Mouse (Mus musculus) embryo, embryonic 10 days (tissue): ENCODE results near the gene Pip5kl1.
A peak's percentile ranks its signal among the peaks of the same experiment; 100 is the strongest.

Experiments used
- DNase-seq: peaks from one replicate; pipeline ENCODE4 v3.0.0-alpha.2; 2015; ENCODE audit warnings: low spot score

Pip5kl1 gene

DNA sequence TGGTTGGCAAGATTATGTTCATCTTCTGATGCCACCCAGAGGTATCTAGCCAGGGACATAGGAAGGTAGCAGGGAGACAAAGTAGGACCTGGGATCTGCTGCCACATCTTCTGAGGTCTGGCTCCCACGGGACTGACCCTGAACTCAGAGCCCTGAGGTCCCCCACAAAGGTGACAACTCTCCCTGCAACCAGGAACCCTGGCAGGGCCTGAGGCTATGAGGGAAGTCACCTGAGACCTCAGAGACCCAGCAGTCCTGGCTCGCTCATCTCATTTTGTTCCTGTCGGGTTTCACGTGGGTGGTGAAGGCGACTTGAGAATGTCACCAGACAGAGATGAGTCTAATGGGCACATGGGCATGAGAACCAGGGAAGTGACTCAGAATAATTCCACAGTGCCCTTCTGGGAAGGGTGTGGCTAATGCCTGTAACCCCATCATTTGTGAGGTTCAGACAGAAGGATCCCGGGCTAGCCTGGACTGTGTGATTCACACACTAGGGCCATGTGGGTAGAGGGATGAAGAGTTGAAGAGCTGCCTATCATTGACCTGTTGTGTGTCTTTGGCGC is 10.6 kb downstream of the Pip5kl1 start:
- DNase-seq = no peak

DNA sequence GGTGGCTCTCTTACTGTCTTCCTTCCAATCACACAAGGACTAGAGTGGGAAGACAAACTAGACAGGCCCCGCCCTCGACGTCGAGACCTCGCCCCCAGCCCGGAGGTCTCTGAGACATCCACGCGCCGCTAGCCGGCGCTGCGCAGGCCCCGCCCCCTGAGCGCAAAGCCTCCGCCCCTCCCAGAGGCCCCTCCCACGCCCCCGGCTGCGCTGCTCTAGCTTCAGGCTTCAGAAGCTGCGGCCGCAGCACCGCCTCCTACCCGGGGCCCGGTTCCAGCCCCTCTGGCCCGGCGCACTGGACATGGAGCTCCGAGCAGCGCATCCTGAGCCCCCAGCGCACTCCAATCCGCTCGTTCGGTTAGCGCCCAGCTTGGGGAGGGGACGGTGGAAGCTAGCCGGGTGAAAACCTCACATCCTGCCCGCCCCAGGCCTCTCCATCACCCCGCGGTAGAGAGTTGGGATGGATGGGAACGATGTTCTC is 12.3 kb downstream of the Pip5kl1 start, which contains the start of gene St6galnac4:
TSS of gene St6galnac4 (plus strand) at position 225 of the 481 bp plus-strand sequence.
- DNase-seq = peak; percentile 92

DNA sequence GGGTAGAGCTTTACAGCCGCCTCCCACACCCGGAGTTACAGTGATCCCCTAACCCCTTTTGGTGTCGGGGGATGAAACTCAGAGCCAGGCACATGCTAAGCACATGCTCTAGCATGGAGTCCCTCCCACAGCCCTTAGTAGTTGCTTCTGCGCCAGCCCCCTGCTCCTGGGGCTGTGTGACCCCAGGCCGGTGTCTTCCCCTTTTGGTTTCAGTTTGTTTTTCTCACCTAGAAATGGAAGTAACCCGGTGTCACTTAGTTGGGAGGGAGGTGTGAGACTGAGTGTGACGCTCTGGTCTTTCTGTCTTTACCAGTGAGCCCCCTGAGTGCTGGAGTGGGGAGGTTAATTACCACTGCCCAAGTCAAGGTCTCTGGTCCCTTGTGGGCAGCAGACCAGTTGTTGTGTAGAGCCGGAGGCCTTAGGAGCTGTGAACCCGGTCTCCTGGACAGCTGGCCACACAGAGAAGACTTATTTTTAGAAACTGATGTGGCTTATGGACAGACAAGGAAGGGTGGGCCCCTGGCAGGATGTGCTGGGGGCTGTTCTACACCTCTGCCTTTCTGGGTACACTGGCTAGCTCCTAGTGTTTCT is 13.2 kb downstream of the Pip5kl1 start:
- DNase-seq = no peak

DNA sequence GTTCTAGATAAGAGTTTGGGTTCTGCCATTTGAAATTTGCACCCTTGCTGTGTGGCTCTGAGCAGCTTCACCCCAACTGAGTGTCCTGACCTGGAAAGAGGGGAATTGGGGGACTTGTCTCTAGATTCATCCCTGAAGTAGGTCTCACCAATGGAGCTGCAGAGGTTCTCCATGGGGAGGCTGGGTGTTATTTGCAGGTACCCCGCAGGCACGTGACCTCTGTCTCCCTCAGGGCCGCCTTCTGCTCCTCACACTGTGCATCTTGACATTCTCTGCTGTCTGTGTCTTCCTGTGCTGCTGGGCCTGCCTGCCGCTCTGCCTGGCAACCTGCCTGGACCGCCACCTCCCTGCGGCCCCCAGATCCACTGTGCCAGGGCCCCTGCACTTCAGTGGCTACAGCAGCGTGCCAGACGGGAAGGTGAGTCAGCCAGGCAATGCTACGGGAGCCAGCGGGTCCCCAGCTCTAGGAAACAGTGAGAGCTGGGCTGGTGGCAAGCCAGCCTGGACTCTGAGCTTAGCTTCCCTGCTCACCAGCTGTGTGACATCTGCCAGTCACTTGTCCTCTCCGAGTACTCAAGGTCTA is 14.7 kb downstream of the Pip5kl1 start:
- DNase-seq = no peak

DNA sequence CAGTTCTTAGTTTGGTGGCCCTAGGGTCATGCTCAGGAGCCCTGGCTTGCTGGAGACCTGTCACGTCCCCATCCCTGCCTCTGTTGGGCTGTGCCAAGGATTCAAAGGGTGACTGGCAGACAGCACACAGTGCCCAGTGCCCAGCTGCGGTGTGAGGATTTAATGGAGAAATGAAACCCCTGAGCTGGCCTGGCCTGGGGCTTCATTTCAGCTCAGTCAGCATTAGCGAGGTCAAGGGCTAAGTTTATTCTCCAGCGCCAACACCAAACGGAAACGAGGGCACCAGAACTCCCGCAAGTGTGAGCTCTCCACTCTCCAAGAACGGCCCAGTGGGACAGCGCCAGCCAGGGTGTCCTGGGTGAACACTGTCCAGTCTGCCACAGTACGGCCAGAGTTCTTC is 15.6 kb downstream of the Pip5kl1 start:
- DNase-seq = no peak

DNA sequence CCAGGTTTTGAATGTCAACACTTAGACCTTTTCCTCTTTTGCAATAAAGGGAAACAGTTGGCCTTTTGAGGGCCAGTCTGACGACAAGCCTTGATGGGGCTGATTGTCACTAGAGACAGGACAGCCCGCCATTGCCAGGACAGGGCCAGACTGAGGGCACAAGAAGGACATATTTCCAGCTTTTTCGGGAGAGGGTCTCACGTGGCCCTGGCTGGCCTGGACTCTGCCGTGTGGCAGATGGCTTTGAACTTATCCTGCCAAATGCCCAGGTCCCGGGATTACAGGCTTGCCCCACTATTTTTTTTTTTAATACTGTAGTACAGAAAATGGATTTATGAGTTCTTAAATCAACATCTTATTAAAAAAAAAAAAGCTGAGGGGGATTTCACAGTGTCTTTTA is 16.7 kb downstream of the Pip5kl1 start:
- DNase-seq = no peak

DNA sequence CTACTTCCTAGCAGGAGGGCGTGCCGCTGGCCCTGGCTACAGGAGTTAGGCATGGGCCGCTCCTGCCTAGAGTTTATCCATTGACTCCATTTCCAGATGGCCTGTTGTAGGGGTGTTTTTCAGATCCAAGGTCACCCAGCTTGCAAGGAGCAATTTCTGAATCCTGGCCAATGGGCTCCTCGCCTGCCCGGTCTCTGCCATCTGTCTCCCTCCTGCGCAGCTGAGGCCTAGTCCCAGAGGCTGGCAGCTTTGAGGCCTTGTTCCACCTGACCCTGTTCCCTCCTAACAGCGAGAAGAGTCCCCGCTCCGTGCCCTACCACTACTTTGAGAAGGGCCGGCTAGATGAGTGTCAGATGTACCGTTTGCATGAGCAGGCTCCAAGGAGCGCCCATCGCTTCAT is 22.1 kb downstream of the Pip5kl1 start:
- no peak for DNase-seq

DNA sequence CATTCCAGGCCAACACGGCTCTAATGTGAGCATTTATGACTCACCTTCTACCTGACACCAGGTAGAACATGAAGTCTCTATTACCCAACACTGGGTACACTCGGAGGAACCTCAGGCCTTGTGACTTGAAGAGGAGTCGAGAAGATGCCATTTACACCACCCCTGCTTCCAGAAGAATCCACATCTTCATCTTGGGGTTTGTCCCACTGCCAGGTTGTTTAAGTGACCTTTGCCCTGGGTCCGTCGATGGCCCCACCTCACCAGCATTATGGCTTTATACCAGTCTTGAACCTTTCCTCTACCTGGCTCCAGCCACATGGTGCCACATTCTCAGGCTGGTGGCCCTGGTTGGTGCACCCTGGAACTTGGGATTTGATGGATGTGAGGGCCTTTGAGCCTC is 22.7 kb downstream of the Pip5kl1 start:
- no peak for DNase-seq

DNA sequence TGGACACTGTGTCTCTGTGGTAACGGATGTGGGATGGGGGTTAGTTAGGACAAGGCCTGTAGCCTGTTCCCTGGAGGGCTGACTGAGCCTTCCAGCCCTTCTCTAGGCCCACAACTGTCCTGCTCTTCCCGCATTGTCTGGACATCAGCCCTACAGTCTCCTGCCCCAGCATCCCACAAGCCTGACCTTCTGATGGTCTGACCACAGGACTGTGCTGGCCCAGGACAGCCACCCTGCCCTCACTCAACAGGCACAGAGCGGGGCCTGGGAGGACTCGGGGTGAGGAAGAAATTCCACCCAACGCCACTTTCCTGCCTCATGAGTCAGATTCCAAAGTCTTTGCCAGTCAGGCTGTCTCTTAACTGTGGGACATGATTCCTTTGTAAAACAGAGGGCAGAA is 23.1 kb downstream of the Pip5kl1 start:
- no peak for DNase-seq

DNA sequence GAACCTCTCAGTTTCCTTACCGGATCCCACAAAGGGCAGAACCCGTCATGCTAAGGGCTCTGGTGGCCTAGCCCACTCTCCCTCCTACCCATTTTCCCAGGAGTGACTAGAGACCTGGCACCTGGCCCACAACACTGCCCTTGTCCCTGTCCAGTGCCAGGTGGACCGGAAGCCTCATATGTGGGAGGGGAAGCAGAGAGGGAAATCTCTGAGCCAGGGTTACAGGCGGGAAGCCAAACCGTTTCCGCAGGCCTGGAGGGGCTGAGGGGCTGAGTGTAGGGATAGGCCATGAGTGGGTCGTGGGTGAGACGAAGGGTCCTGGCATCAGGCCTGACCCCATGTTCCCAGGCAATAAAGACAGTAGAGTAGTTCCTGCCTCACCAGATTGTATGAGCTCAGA is 23.9 kb downstream of the Pip5kl1 start:
- DNase-seq = no peak

DNA sequence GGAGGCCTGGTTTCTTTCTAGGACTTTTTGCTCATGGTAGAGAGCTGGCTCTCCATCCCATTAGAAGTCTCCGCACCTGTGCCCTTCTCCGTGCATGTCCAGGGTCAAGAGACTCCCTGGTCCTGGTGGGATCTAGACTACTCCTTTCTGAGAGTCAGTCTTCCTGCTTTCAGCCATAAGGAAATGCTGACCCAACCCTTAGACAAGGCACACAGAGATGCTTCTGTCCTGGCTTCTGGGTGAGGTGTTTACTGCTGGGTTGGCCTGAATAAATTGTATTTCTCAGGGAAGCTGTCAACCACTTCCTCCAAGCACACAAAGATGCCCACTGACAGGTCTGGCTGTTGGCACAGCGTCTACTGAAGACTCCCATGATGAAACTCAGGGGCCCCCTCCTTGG is 24.8 kb downstream of the Pip5kl1 start, which contains the start of gene St6galnac6:
TSS of gene St6galnac6 (plus strand) at position 301 of the 400 bp plus-strand sequence.
- DNase-seq = no peak

DNA sequence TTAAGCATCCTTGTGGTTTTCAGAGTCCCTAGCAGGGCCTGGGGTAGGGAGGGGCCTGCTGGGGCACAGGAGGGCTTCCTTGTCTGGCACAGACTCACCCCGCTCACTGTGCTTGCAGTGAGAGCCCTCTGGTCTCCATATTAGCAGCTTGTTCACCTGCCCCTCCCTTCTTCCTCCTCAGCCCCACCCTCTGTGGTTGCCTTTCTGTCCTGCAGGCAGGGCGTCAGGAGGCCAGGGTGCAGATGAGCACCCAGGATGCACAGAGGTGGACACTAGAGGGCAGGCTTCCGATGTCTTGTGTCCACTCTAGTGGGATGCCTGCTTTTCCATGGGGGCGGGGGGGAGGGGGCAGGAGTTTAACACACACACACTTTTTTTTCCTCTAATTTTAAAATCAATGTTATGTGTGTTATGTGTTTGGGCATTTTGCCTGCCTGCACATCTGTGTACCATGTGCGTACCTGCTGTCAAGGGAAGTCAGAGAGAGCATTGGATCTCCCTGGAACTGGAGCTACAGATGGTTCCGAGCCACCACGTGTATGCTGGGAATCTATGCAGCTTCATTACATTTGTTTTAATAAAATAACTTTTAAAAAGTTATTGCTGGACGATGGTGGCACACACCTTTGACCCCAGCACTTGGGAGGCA is 26.9 kb downstream of the Pip5kl1 start:
- DNase-seq = peak; percentile 74

DNA sequence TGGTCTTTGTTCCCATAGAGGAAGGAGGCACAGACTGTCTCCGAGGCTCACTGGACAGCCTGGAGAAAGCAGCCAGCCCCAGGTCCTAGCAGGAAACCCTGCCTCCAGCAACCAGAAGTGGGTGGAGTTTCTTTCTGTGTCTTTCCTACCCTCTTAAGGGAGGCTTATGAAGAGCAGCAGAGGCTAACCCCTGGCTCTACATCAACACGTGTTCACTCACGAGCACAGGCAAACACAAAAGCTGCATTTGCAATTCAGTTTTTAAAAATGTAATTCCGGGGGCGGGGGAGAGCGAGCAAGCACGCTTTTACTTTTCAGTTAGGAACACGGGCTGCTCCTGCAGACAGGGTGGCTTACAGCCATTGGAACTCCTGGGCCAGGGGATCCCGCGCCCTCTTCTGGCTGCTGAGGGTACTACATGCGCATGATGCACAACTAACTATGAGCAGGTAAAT is 28.0 kb downstream of the Pip5kl1 start:
- peak; percentile 92 for DNase-seq

DNA sequence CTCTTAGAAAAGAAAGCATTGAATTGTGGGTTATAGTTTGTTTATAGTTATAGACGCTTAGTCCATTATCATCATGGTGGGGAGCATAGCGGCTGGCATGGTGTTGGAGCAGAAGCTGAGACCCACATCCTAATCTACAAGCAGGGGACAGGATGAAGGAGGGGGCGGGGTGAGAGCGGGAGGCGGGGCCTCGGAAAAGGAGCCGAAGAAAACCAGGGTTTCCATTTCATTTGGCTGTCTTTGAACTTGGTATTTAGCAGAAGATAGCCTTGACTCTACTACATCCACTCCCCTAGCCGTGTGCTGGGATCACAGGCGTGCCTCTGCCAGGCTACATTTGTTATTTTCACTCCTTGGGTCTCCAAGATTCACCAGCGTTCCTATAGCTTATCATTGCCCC is 30.0 kb downstream of the Pip5kl1 start:
- no peak for DNase-seq

DNA sequence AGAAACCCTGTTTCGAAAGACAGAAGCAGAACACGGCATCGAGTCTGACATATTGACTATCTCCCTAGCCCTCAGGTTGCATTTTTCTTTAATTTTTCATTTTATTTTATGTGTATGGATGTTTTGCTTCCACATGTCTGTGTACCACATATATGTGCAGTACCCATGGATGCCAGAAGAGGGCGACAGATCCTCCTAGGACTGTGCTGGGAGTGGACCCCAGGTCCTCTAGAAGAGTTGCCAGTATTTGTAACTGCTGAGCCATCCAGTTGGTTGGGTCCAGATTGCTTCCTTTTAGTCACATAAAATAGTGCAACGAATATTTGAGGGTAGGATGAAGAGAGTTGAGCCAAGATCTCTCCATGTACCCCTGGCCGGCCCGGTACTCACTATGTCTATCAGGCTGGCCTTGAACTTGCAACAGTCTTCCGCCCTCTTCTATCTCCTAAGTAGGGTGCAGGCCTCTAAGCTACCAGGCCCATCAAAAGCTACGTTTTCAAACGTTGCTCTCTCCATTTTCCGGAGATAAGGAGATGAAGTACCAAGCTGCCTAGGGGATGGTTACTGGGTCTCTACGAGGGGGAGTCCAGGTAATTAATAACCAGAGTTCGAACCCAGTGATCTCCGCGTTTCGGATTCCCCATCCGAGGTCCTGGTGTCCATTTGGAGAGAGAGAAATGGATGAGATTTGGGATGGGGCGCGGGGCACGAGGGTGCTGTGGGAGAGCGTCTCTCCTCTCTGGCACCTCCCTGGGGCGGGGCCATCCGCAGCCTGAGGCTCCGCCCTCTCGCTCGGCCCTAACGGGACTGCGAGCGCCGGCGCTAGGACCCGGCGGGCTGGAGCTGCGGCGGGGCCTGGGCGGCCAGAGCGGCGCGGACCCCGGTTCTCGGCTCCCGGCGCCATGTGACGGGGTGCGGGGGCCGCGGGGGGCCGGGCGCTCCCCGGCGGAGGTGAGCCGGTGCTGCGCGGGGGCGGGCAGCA is 31.9 kb downstream of the Pip5kl1 start:
- peak; percentile 89 for DNase-seq

DNA sequence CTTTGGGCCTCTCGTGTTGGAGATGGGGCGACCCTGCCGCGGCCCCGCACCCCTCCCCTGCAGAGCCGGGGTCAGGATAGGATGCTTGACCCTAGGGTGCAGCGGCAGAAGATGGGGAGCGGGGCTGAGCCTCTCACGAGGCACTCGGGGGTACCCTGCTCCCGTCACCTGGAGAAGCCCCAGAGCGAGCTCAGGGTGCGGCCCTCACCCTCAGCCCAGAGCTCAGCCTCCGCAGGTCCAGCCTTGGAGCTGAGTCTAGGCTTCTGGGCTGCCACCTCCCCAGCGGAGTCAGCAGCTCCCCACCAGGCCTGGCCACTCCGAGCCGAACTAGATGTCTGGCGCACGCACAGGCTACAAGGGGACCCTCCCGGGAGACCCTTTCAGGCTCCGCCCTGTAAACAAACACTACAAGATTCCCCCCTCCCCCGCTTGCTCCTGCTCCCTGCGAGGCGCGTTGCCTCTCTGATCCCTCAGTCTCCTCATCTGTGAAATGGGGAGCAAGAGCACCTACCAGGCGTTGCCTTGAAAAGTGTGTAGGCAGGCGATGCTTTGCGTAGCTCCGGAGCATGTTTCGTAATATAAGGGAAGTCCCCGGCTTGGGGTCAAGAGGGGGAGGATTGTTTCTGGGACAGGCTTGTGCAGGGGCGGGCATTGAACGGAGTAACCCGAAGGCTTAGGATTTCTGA is 32.8 kb downstream of the Pip5kl1 start:
- peak; percentile 71 for DNase-seq

DNA sequence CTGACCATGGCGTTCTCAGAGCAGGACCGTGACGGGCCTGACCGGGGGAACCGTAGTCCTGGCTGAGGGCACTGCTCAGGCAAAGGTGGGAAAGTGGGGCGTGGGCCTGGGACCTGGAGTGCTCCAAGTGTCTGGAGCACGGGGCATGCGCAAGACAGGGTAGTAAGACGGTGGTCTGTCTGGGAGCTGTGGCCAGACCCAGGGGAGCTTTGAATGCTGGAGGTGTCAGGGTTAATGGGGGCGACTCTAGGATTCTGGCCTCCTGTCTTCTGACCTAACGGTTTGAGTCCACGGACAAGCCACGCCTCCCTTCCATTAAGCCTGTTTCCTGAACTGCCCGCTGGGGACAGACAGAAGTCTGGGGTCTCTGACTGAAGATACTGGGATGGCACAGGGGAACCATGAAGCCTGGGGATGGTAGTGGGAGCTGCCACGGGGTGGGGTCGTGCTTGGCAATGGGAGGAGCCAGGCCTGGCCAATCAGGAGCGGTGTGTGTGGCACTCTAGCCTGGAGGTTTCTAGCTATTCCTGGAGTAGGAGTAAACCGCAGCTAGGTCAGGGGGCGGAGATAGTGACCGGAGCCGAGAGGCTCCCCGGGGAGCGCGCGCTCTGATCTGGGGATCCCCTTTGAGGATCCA is 33.7 kb downstream of the Pip5kl1 start:
- DNase-seq = peak; percentile 85

DNA sequence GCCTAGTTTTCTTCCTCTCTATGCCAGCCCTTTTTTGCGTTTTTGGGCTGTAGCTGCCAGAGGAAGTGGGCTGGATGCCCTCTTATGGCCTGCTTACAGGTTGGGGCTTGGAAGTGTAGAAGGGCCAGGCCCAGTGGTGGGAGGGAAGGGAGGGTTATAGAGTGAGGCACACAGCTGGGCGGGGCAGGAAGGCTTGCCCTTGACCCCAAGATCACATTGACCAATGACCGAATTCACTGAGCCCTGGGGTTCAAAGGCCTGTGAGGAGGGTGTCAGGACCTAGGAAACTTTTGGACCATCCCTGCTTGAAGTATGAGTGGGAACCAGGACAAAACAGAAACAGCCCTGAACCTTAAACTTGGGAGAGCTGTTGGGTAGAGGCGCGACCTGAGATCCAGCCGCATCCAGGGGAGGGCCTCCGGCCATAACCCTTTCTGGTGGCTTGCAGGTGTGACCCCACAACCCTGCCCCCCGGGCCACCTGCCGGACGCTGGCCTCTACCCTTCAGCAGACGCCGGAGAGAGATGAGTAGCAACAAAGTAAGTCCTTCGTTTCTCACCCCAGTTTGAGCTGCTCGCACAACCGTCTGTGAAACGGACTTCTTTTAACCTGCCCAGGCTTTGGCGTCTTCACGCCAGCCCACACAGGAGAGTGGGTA is 34.3 kb downstream of the Pip5kl1 start:
- peak; percentile 52 for DNase-seq

DNA sequence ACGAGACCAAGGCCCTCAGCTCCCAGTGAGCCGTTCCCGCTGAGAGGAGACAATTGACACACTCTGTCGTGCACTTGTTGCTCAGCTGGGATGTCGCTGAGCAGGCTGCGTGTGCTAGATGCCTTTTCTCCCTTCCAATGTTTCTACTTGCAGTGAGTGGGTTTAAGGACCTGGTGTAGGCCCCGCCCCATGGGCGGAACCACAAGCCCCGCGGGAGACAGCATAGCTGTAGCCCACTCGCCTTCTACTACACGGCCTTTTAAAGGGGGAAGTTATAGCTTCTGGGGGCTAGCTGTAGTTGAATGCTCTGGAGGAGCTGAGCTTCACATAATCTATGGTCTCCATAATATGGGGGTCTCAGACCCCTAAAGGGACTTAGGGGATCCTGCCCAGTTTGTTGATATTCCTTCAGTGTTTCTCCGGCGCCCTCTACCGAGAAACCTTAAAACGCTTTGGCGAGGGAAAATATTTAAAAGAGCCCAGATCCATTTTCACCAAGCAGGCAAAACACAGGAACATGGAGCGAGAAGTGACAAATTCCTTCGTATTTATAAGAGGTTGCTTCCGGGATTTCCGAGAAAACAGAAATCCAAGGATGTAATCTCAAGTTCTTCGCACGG is 36.1 kb downstream of the Pip5kl1 start:
- no peak for DNase-seq

DNA sequence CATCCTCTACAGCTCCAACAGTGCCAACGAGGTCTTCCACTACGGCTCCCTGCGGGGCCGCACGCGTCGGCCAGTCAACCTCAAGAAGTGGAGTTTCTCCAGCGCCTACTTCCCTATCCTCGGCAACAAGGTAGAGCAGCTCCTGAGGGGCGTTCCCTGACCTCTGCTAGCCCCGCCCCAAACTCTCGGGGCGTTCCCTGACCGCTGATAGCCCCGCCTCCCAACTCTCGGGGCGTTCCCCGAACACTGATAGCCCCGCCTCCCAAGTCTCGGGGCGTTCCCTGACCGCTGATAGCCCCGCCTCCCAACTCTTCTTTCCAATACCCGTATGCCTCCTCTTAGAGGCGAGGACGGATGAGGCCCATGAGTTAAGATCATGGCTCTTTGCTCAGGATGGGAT is 37.7 kb downstream of the Pip5kl1 start:
- no peak for DNase-seq
